Mouse (Mus musculus): ENCODE data around the gene Bag2. TPM values are rescaled to one million over a fixed set of nuclear protein-coding genes. Genes with fewer than 3 reads are reported as not detected.
"Not testable (repeated sequence)": the region's sequence is repeated elsewhere in the genome, so short reads cannot be mapped to it uniquely, and the experiment has no call there.

The Bag2 gene
- total RNA-seq, 2 experiments from 2014 or later = 66.0 to 76.6 TPM

- peak; percentile 77 for ATAC-seq (replicated peaks; ENCODE audit: low FRiP score, low TSS enrichment, poor library complexity, severe bottlenecking)
Observed at GRCm38 (mm10) chr1:33754965-33755735, 2.4 kb downstream of the Bag2 start.

DNA sequence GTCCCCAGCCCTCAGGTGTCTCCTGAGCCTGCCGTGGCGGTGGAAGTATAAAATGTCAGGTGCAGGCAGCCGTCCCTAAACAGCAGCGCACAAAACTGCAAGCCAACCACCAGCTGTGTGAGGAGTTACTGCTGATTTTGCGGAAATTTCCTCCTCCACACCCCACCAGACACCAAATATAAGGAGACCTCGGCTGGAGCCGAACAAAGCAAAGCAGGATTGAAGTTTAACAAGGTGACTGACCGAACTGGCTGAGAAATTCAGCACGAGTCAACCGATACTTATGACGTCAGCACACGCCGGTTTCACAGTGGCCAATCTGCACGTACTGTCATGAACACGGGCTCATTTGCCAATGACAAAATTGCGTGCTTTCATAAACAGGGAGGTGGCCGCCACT is 3.5 kb downstream of the Bag2 start:
- no peak for ATAC-seq (replicated peaks; ENCODE audit: low FRiP score, low TSS enrichment, poor library complexity, severe bottlenecking)

- no peak for ATAC-seq (replicated peaks; ENCODE audit: low FRiP score, low TSS enrichment, poor library complexity, severe bottlenecking)
Observed at GRCm38 (mm10) chr1:33751283-33751682, 6.3 kb downstream of the Bag2 start.

GRCm38 (mm10) chr1:33749709-33750108 is 7.9 kb downstream of the Bag2 start:
- ATAC-seq (replicated peaks; ENCODE audit: low FRiP score, low TSS enrichment, poor library complexity, severe bottlenecking) = not testable (repeated sequence)

DNA sequence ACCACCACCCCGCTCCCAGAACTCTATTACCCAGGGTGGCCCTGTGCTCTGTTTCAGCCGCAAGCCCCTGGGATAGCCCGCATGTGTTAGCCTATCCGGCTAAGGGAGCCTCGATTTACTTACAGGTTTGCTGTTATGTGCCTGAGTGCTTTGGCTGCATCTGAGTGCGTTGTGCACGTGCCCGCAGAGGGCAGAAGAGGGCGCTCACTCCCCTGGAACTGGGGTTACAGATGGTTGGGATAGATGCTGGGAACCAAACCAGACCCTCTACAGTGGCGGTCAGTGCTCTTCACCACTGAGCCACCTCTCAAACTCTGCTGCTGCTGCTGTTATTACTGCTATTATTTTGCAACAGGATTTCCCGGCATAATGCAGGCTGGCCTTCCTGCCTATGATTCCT is 8.5 kb downstream of the Bag2 start:
- no peak for ATAC-seq (replicated peaks; ENCODE audit: low FRiP score, low TSS enrichment, poor library complexity, severe bottlenecking)

DNA sequence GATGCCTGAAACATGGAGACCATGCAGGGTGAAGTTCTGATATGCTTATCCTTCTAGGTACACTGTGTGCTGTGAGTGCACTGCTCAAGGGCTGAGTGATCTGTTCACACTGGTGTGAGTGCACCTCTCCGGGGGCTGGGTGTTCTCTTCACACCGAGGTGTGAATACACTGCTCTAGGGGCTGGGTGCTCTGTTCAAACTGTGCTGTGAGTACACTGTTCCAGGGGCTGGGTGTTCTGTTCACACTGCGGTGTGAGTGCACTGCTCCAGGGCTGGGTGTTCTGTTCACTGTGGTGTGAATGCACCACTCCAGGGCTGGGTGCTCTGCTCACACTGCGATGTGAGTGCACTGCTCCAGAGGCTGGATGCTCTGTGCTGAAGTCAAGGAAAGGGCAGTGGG is 11.7 kb downstream of the Bag2 start:
- ATAC-seq (replicated peaks; ENCODE audit: low FRiP score, low TSS enrichment, poor library complexity, severe bottlenecking) = no peak

GRCm38 (mm10) chr1:33744815-33745214 is 12.8 kb downstream of the Bag2 start:
- ATAC-seq (replicated peaks; ENCODE audit: low FRiP score, low TSS enrichment, poor library complexity, severe bottlenecking) = not testable (repeated sequence)

- ATAC-seq (replicated peaks; ENCODE audit: low FRiP score, low TSS enrichment, poor library complexity, severe bottlenecking) = peak; percentile 84
Observed at GRCm38 (mm10) chr1:33742903-33743302, 14.7 kb downstream of the Bag2 start.

DNA sequence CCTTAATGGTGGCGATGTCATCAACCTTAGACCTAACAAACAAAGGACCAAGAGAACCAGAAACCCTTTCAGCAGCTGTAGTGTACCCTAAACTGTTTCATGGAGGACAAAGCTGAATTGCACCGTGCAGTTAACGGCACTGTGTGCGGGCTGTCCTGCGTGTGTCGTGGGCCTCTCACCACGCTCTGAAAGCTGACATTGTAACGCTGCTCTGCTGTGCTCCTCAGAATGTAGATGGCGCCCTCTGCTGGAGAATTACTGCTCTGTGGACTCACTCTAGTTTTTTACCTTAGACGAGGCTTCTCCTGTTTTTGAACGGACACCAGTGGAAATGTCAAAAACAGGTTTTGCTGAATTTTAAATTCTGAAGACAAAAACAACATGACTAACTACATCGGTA is 18.3 kb downstream of the Bag2 start:
- peak; percentile 83 for ATAC-seq (replicated peaks; ENCODE audit: low FRiP score, low TSS enrichment, poor library complexity, severe bottlenecking)

GRCm38 (mm10) chr1:33738681-33739278 is 18.8 kb downstream of the Bag2 start:
- peak; percentile 9; the same call in 1 of the 2 replicates for ATAC-seq (replicated peaks; ENCODE audit: low FRiP score, low TSS enrichment, poor library complexity, severe bottlenecking)

- no peak for ATAC-seq (replicated peaks; ENCODE audit: low FRiP score, low TSS enrichment, poor library complexity, severe bottlenecking)
Observed at GRCm38 (mm10) chr1:33738281-33738680, 19.3 kb downstream of the Bag2 start.

DNA sequence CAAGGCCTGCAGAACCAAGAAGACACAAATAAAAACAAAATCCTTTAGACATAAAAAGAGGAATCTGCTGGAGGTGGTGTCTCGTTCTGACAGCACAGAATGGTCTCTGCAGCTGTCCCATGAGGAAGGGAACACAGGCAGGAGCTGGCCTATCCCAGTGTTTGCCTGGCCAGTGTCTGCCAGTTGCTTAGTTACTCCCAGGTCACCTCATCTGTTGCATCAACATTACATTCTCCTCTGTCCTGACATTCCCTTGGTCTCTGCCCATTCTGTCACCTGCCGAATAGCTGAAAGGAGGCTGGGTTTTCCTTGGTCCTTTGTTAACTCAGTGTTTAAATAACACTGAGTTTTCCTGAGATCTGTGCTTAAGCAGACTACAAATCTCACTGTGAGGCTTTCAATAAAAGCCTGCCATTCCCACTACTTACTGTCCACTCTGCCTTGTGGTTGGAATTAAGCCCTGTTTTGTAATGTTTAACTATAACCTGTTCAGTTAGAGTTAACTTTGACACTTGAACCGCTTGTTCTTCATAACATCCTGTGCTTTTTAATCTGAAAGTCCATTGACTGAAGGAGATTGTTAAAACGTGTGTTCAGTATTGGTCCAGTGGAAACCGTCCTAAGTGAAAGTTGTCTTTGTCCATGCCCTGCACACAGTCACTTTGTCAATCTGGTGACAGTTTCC is 23.5 kb downstream of the Bag2 start:
- ATAC-seq (replicated peaks; ENCODE audit: low FRiP score, low TSS enrichment, poor library complexity, severe bottlenecking) = no peak

- ATAC-seq (replicated peaks; ENCODE audit: low FRiP score, low TSS enrichment, poor library complexity, severe bottlenecking) = 0 out of 2 replicates have a peak, but pooled peaks have one; percentile 18
Observed at GRCm38 (mm10) chr1:33733044-33733443, 24.6 kb downstream of the Bag2 start.

DNA sequence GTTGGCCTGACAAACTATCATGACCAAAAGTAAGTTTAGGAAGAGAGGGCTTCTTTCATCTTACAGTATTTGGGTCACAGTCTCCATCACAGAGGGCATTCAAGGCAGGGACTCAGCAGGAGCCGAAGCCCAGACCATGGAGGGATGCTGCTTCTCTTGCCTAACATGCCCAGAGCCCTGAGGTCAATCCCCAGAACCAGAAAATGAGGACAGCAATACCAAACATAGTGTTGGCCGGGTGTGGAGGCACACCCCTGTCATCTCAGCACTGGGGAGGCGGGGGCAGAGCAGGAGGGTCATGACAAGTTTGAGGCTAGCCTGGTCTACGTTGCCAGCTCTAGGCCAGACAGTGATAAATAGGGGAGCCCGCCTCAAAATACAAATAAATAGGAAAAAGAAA is 32.5 kb downstream of the Bag2 start:
- no peak for ATAC-seq (replicated peaks; ENCODE audit: low FRiP score, low TSS enrichment, poor library complexity, severe bottlenecking)

DNA sequence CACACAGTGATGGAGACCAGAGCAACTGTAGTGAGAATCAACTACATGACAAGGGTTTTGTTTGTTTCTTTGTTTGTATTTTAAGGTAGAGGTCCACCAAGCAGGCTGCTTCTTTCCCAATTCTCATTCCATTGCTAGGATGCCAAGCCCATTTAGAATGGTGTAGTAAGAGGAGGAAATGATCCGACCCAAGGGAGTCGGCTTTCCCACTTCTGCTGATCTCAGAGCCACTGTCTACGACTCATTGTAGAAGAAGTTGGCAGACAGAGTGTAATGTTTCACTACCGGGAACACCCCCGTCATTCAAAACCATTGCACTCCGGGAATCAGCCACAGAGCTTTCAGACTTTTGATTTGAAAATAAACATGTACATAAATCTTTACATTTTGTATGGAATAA is 33.1 kb downstream of the Bag2 start:
- ATAC-seq (replicated peaks; ENCODE audit: low FRiP score, low TSS enrichment, poor library complexity, severe bottlenecking) = no peak

- no peak for ATAC-seq (replicated peaks; ENCODE audit: low FRiP score, low TSS enrichment, poor library complexity, severe bottlenecking)
Observed at GRCm38 (mm10) chr1:33721020-33721419, 36.6 kb downstream of the Bag2 start.

DNA sequence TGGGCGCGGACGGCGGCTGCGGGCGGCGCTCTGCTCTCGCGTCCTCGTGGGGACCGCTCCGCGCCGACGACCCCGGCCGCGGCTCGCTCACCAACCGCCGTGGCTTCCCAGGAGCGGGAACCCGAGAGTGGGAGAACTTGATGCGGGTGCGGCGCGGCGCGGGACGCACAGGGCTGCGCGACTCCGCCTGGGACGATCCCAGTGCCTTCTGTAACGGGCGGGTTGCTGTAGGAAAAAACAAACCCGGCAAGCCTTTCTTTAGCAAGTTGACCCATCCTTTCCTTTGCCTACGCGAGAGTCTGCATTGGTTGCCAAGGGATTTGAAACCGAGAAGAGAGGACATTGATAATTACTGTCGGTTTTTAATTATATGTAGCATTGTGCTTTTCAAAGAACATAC is 37.4 kb downstream of the Bag2 start:
- ATAC-seq (replicated peaks; ENCODE audit: low FRiP score, low TSS enrichment, poor library complexity, severe bottlenecking) = no peak

- peak; percentile 83 for ATAC-seq (replicated peaks; ENCODE audit: low FRiP score, low TSS enrichment, poor library complexity, severe bottlenecking)
Observed at GRCm38 (mm10) chr1:33719733-33720225, 37.8 kb downstream of the Bag2 start, which contains the start of gene Rab23. TSS of gene Rab23 (plus strand) at chr1:33719887.

- no peak for ATAC-seq (replicated peaks; ENCODE audit: low FRiP score, low TSS enrichment, poor library complexity, severe bottlenecking)
Observed at GRCm38 (mm10) chr1:33717636-33718035, 40.0 kb downstream of the Bag2 start.

- peak; percentile 43; the same call in 1 of the 2 replicates for ATAC-seq (replicated peaks; ENCODE audit: low FRiP score, low TSS enrichment, poor library complexity, severe bottlenecking)
Observed at GRCm38 (mm10) chr1:33714796-33715195, 42.8 kb downstream of the Bag2 start.

Measured in megakaryocyte-erythroid progenitor cell, adult 5-6 weeks (primary cell).